Comparison of ENCODE assay signal across 8 mouse cellular contexts in genomic region chr3:116594076-116594727, GRCm38 (mm10). TPM values are rescaled to one million over a fixed set of nuclear protein-coding genes. Genes with fewer than 3 reads are reported as not detected.
DNase-seq lines count a peak whose midpoint lies in the region; ATAC-seq lines count a peak whose summit lies in the region.

No protein-coding gene starts in this region.

- peak overlapping the region; percentile 89 for H3K27ac ChIP-seq in lung, embryonic 15.5 days
- H3K27ac ChIP-seq in brown adipose tissue, adult 24 weeks (replicated peaks; ENCODE audit: low read depth, low read length) = peak overlapping the region; percentile 85
- peak overlapping the region; percentile 40 for H3K27ac ChIP-seq in forebrain, embryonic 14.5 days (ENCODE audit: low read depth, low read length)
- peak overlapping the region; percentile 84 for H3K27ac ChIP-seq in liver, embryonic 15.5 days (replicated peaks)

- peak overlapping the region; percentile 52 for H3K4me2 ChIP-seq in lung, embryonic 15.5 days
- H3K4me2 ChIP-seq in forebrain, embryonic 14.5 days (ENCODE audit: low read length) = peak overlapping the region; percentile 48
- peak overlapping the region; percentile 80 for H3K4me2 ChIP-seq in liver, embryonic 15.5 days

- H3K4me1 ChIP-seq in lung, embryonic 15.5 days = peaks cover 10% of the 10 kb centered on the region; the same call in 1 of the 2 replicates
- H3K4me1 ChIP-seq in brown adipose tissue, adult 24 weeks (ENCODE audit: control insufficient read depth, insufficient read depth, insufficient read length, low read length) = no peaks in the 10 kb centered on the region
- H3K4me1 ChIP-seq in forebrain, embryonic 14.5 days (ENCODE audit: control insufficient read depth, insufficient read depth, low read length) = peaks cover 8% of the 10 kb centered on the region; the same call in 1 of the 2 replicates
- peaks cover 30% of the 10 kb centered on the region for H3K4me1 ChIP-seq in liver, embryonic 15.5 days (replicated peaks)

- no peaks in the 10 kb centered on the region for H3K27me3 ChIP-seq in lung, embryonic 15.5 days
- no peaks in the 10 kb centered on the region for H3K27me3 ChIP-seq in forebrain, embryonic 14.5 days (replicated peaks; ENCODE audit: control insufficient read depth, insufficient read depth, low read length)
- no peaks in the 10 kb centered on the region for H3K27me3 ChIP-seq in liver, embryonic 15.5 days

- peaks cover 26% of the 10 kb centered on the region for H3K36me3 ChIP-seq in lung, embryonic 15.5 days
- H3K36me3 ChIP-seq in forebrain, embryonic 14.5 days (ENCODE audit: control insufficient read depth, insufficient read depth, low read length) = peaks cover 25% of the 10 kb centered on the region
- peaks cover 33% of the 10 kb centered on the region for H3K36me3 ChIP-seq in liver, embryonic 15.5 days (replicated peaks)

- no peak for DNase-seq in lung, postnatal 25 days (ENCODE audit: low spot score)
- DNase-seq in forebrain, embryonic 14.5 days (ENCODE audit: low spot score) = peak; percentile 79
- DNase-seq in gastrocnemius, postnatal 14 days = no peak
- no peak for DNase-seq in thymus, postnatal 36 days
- DNase-seq in yolk sac, embryonic 10.5 days (ENCODE audit: low spot score) = no peak

- peak; percentile 59; the same call in 1 of the 2 replicates for ATAC-seq in lung, embryonic 15.5 days (ENCODE audit: borderline replicate concordance, extremely low read depth, low FRiP score, low TSS enrichment)
- peak; percentile 83 for ATAC-seq in forebrain, embryonic 14.5 days
- ATAC-seq in liver, embryonic 15.5 days (ENCODE audit: insufficient read depth) = peak; percentile 50

- no peaks in the 10 kb centered on the region for H3K9me3 ChIP-seq in lung, embryonic 15.5 days
- H3K9me3 ChIP-seq in forebrain, embryonic 14.5 days (replicated peaks; ENCODE audit: control insufficient read depth, low read length) = no peaks in the 10 kb centered on the region
- H3K9me3 ChIP-seq in liver, embryonic 15.5 days (replicated peaks) = no peaks in the 10 kb centered on the region

- intact Hi-C loops in gastrocnemius, postnatal 14 days (cut with DNase I; ENCODE audit: low total_unique reads) = loop anchor here (10.0 kb wide), 1 partner anchor 71 kb away; the partner anchor contains the start of gene Mfsd14a

- peak overlapping the region; percentile 84 for H3K9ac ChIP-seq in lung, embryonic 15.5 days
- H3K9ac ChIP-seq in forebrain, embryonic 14.5 days (ENCODE audit: low read length) = peak overlapping the region; percentile 66
- H3K9ac ChIP-seq in liver, embryonic 15.5 days = peak overlapping the region; percentile 83

- H3K4me3 ChIP-seq in lung, embryonic 15.5 days = peak overlapping the region; percentile 98
- H3K4me3 ChIP-seq in brown adipose tissue, adult 24 weeks (ENCODE audit: insufficient read depth, low read depth, low read length) = peak overlapping the region; percentile 91
- peak overlapping the region; percentile 78 for H3K4me3 ChIP-seq in forebrain, embryonic 14.5 days (ENCODE audit: low read depth, low read length)
- H3K4me3 ChIP-seq in liver, embryonic 15.5 days (replicated peaks) = peak overlapping the region; percentile 78

- WGBS in lung, embryonic 15.5 days = 2% methylated on average over 22 of the region's 22 CpGs
- WGBS in forebrain, embryonic 14.5 days = 3% methylated on average over 22 of the region's 22 CpGs
- WGBS in liver, embryonic 15.5 days (ENCODE audit: insufficient replicate concordance) = 2% methylated on average over 22 of the region's 22 CpGs

RNA-seq across cellular contexts. Expression of gene Sass6, which starts 0.6 kb away (rescaled TPM):
- 24.5 and 26.0 TPM in 2 replicates for polyA plus RNA-seq in lung, embryonic 15.5 days (2015; fragmentation: Nextera tagmentation; extraction: Ambion mirVana)
- polyA plus RNA-seq in brown adipose tissue, adult 24 weeks (2012; ENCODE audit: insufficient read depth, insufficient read length, missing spikeins) = 0.87 and 1.6 TPM in 2 replicates
- polyA plus RNA-seq in forebrain, embryonic 14.5 days (2014; fragmentation: Nextera tagmentation; extraction: Ambion mirVana) = 15.0 and 18.2 TPM in 2 replicates
- polyA plus RNA-seq in liver, embryonic 15.5 days (2015; fragmentation: Nextera tagmentation; extraction: Ambion mirVana) = 17.0 and 18.5 TPM in 2 replicates
- total RNA-seq in gastrocnemius, postnatal 14 days (2021) = 1 to 10 TPM; 3.0 to 3.4 TPM

RNA-seq across cellular contexts. Expression of gene Trmt13, which starts 20.2 kb away (rescaled TPM):
- polyA plus RNA-seq in lung, embryonic 15.5 days (2015; fragmentation: Nextera tagmentation; extraction: Ambion mirVana) = 24.0 and 24.9 TPM in 2 replicates
- 6.0 and 7.5 TPM in 2 replicates for polyA plus RNA-seq in brown adipose tissue, adult 24 weeks (2012; ENCODE audit: insufficient read depth, insufficient read length, missing spikeins)
- polyA plus RNA-seq in forebrain, embryonic 14.5 days (2014; fragmentation: Nextera tagmentation; extraction: Ambion mirVana) = 14.1 and 19.6 TPM in 2 replicates
- polyA plus RNA-seq in liver, embryonic 15.5 days (2015; fragmentation: Nextera tagmentation; extraction: Ambion mirVana) = 7.3 and 8.2 TPM in 2 replicates
- total RNA-seq in gastrocnemius, postnatal 14 days (2021) = 1 to 10 TPM; 4.7 to 5.3 TPM

RNA-seq across cellular contexts. Expression of gene Lrrc39, which starts 31.4 kb away (rescaled TPM):
- polyA plus RNA-seq in lung, embryonic 15.5 days (2015; fragmentation: Nextera tagmentation; extraction: Ambion mirVana) = 0.78 and 0.80 TPM in 2 replicates
- 38.1 and 38.8 TPM in 2 replicates for polyA plus RNA-seq in brown adipose tissue, adult 24 weeks (2012; ENCODE audit: insufficient read depth, insufficient read length, missing spikeins)
- 0.17 and 0.28 TPM in 2 replicates for polyA plus RNA-seq in forebrain, embryonic 14.5 days (2014; fragmentation: Nextera tagmentation; extraction: Ambion mirVana)
- polyA plus RNA-seq in liver, embryonic 15.5 days (2015; fragmentation: Nextera tagmentation; extraction: Ambion mirVana) = 2.8 and 2.9 TPM in 2 replicates
- total RNA-seq in gastrocnemius, postnatal 14 days (2021) = 10 to 100 TPM; 39.2 to 42.1 TPM

Comparison
In these comparisons a context has a peak if more than half of its experiments do, and no peak if none do; other contexts are left out.
1. RNA of gene Lrrc39, which starts 31.4 kb away (polyA plus RNA-seq): 38.1 to 38.8 TPM in brown adipose tissue, adult 24 weeks; 2.8 to 2.9 TPM in liver, embryonic 15.5 days, 0.78 to 0.80 TPM in lung, embryonic 15.5 days and 0.17 to 0.28 TPM in forebrain, embryonic 14.5 days; every median in the first group is over 10 times any median in the second.
2. Peak in every context shown above with its lines, with median percentiles within 50 percentile points of each other: ATAC-seq, H3K27ac ChIP-seq, H3K4me2 ChIP-seq, H3K4me3 ChIP-seq and H3K9ac ChIP-seq.